Mouse (Mus musculus) layer of hippocampus, adult 8-10 months (tissue): ENCODE measurements around the gene Yipf3. TPM values are rescaled to one million over a fixed set of nuclear protein-coding genes. Genes with fewer than 3 reads are reported as not detected.

ENCODE experiments used
- DNase-seq, 2 experiments: peaks; one replicate each; pipeline ENCODE4 v3.0.0; 2022; ENCODE audit warnings: low spot score in 2 of 2
- total RNA-seq, 4 experiments: library from RNA; stranded (reverse); gene quantifications; 2 replicates each; pipeline ENCODE4 v1.2.4; 2022

Yipf3 gene
- total RNA-seq, result 10 to 100 TPM; 78.5 to 96.9 (median 84.1) TPM

GRCm38 (mm10) chr17:46247512-46248188 lies at the start of gene Yipf3, which contains the start of gene Polr1c:
Gene Yipf3, plus strand, starts transcription at chr17:46248080.
Gene Polr1c, minus strand, starts transcription at chr17:46248054.
- peak; percentile 94 to 95 for DNase-seq

- DNase-seq, result no peak
Measured at GRCm38 (mm10) chr17:46201151-46201550, 46.7 kb upstream of the Yipf3 start.

- DNase-seq, result peak; percentile 86 to 90
Measured at GRCm38 (mm10) chr17:46202421-46203071, 45.3 kb upstream of the Yipf3 start, which contains the start of the genes Polh and Xpo5. Gene Polh, minus strand, starts transcription at chr17:46202645. Gene Xpo5, plus strand, starts transcription at chr17:46202782.

GRCm38 (mm10) chr17:46203078-46203477 lies 44.8 kb upstream of the Yipf3 start:
- peak; percentile 16 to 17 for DNase-seq

- no peak for DNase-seq
Measured at GRCm38 (mm10) chr17:46206676-46207075, 41.2 kb upstream of the Yipf3 start.

GRCm38 (mm10) chr17:46210550-46210949 lies 37.3 kb upstream of the Yipf3 start:
- no peak for DNase-seq

- no peak for DNase-seq
Measured at GRCm38 (mm10) chr17:46221601-46222000, 26.3 kb upstream of the Yipf3 start.

- DNase-seq, result no peak
Measured at GRCm38 (mm10) chr17:46227576-46227975, 20.3 kb upstream of the Yipf3 start.

GRCm38 (mm10) chr17:46236067-46236466 lies 11.8 kb upstream of the Yipf3 start:
- DNase-seq, result no peak

GRCm38 (mm10) chr17:46237079-46237478 lies 10.8 kb upstream of the Yipf3 start:
- DNase-seq, result no peak

- no peak for DNase-seq
Measured at GRCm38 (mm10) chr17:46237480-46237879, 10.4 kb upstream of the Yipf3 start.

- no peak for DNase-seq
Measured at GRCm38 (mm10) chr17:46239516-46240114, 8.3 kb upstream of the Yipf3 start.

GRCm38 (mm10) chr17:46241471-46241870 lies 6.4 kb upstream of the Yipf3 start:
- no peak for DNase-seq

- DNase-seq, result no peak
Measured at GRCm38 (mm10) chr17:46242274-46242673, 5.6 kb upstream of the Yipf3 start.

GRCm38 (mm10) chr17:46242993-46243392 lies 4.9 kb upstream of the Yipf3 start:
- DNase-seq, result no peak

GRCm38 (mm10) chr17:46243624-46244023 lies 4.3 kb upstream of the Yipf3 start:
- DNase-seq, result no peak

- DNase-seq, result no peak
Measured at GRCm38 (mm10) chr17:46244579-46244978, 3.3 kb upstream of the Yipf3 start.

GRCm38 (mm10) chr17:46248189-46248522 lies 276 bp downstream of the Yipf3 start:
- DNase-seq, result no peak

GRCm38 (mm10) chr17:46251174-46251573 lies 3.3 kb downstream of the Yipf3 start:
- DNase-seq, result no peak

GRCm38 (mm10) chr17:46252571-46253451 lies 4.9 kb downstream of the Yipf3 start:
- DNase-seq, result peak in 1 of 2 experiments; percentile 52

- DNase-seq, result peak; percentile 88 to 91
Measured at GRCm38 (mm10) chr17:46253452-46254084, 5.7 kb downstream of the Yipf3 start, which contains the start of gene Lrrc73. Gene Lrrc73, plus strand, starts transcription at chr17:46253531.
